Mouse (Mus musculus) C2C12 (cell line): Measurements from ENCODE around the gene Trabd2b. TPM values are rescaled to one million over a fixed set of nuclear protein-coding genes. Genes with fewer than 3 reads are reported as not detected.

Source experiments
- H3K27me3 ChIP-seq: one replicate; pipeline ENCODE4 v1.6.1; 2011; ENCODE audit not compliant: control insufficient read depth, insufficient read depth, insufficient read length
- H3K36me3 ChIP-seq: one replicate; pipeline ENCODE4 v1.6.1; 2011; ENCODE audit not compliant: control insufficient read depth, insufficient read depth
- H3K4me3 ChIP-seq: one replicate; pipeline ENCODE4 v1.5.1; 2011; ENCODE audit warnings: mild to moderate bottlenecking, control low read depth; ENCODE audit not compliant: poor library complexity, insufficient read depth, severe bottlenecking
- H3K79me2 ChIP-seq: one replicate; pipeline ENCODE4 v1.6.1; 2011; ENCODE audit not compliant: control insufficient read depth, insufficient read depth
- H3K79me3 ChIP-seq: one replicate; pipeline ENCODE4 v1.6.1; 2011; ENCODE audit warnings: low read depth, control low read depth
- H3ac ChIP-seq: one replicate; pipeline ENCODE3; 2011; ENCODE audit warnings: low read depth; ENCODE audit not compliant: control insufficient read depth, insufficient read length
- CEBPB ChIP-seq: IDR thresholded peaks from one replicate; pipeline ENCODE4 v1.6.1; 2011; ENCODE audit warnings: low read depth, mild to moderate bottlenecking, control low read depth, moderate library complexity
- CTCF ChIP-seq: IDR thresholded peaks from one replicate; pipeline ENCODE4 v1.5.1; 2011; ENCODE audit not compliant: control insufficient read depth, insufficient read depth, insufficient read length
- FOSL1 ChIP-seq: IDR thresholded peaks from one replicate; pipeline ENCODE4 v1.8.0; 2011; ENCODE audit warnings: mild to moderate bottlenecking, low read length; ENCODE audit not compliant: poor library complexity, insufficient read depth, severe bottlenecking
- MAX ChIP-seq: IDR thresholded peaks from one replicate; pipeline ENCODE4 v1.6.1; 2011; ENCODE audit warnings: mild to moderate bottlenecking, control low read depth
- MYOD1 ChIP-seq: IDR thresholded peaks from one replicate; pipeline ENCODE4 v1.6.1; 2011; ENCODE audit warnings: low read depth; ENCODE audit not compliant: control insufficient read depth, insufficient read length
- MYOG ChIP-seq: IDR thresholded peaks from one replicate; pipeline ENCODE4 v1.6.1; 2011; ENCODE audit not compliant: control insufficient read depth, insufficient read length; ENCODE audit errors: extremely low read depth
- USF1 ChIP-seq: IDR thresholded peaks from one replicate; pipeline ENCODE4 v1.6.1; 2011; ENCODE audit warnings: low read depth, mild to moderate bottlenecking, control low read depth, moderate library complexity
- polyA plus RNA-seq: library from polyadenylated mRNA; unstranded; fragments of >200 nt; fragmentation: generic; extraction: Trizol; gene quantifications from one replicate; pipeline ENCODE4 v1.2.1, GENCODE M21; 2012; ENCODE audit warnings: missing spikeins

Trabd2b gene
- polyA plus RNA-seq, 1 experiment, result 0.28 TPM

DNA sequence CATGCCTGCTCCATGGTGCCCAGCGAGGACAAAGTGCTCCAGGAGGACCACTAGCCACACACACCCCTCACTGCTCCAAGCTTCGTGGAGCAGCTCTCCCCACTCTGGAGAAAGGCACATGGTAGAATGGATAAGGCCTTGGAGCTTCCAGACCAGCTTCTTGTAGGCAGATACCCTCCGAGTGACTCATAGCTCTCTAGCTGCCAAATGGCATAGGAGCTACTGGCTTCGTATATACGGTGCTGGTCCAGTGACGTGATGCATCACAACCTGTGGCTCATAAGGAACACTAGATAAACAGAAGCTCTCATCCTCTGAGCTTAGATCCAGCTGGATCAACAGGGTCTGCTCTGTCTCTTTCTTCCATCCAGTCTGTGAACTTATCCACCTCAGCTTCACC is 244.0 kb downstream of the Trabd2b start:
- Histone ChIP-seq H3K79me3 (no peaks in the 10 kb centered on the region), H3ac (no peak overlapping the region), H3K4me3 (no peak overlapping the region), H3K27me3 (peaks cover 11% of the 10 kb centered on the region), H3K79me2 (no peaks in the 10 kb centered on the region), H3K36me3 (no peaks in the 10 kb centered on the region)
- TF ChIP-seq FOSL1, result no peak
- no peak for TF ChIP-seq USF1
- no peak for TF ChIP-seq MAX
- TF ChIP-seq CTCF, result no peak
- no peak for TF ChIP-seq MYOG
- no peak for TF ChIP-seq CEBPB
- no peak for TF ChIP-seq MYOD1

DNA sequence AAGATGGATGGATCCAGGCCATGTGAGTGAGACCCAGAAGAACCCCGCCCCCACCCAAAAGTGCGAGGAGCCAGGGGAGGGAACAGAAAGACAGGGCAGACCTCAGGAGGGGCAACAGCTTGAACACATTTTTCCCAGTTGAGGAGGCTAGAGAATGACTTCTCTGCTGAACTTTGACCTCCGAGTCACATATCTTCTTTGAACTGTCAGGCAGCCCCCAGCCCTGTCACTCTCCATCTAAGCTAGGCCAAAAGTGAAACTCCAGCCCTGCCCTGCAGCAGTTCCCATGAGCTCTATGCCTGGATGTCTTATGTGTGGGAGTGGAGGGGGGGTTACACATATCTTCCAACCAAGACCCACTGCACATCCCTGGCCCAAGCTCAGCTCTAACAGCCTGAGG is 244.5 kb downstream of the Trabd2b start:
- no peaks in the 10 kb centered on the region for H3K36me3 ChIP-seq
- H3K79me2 ChIP-seq, result no peaks in the 10 kb centered on the region
- TF ChIP-seq USF1, result no peak
- no peak for TF ChIP-seq FOSL1
- TF ChIP-seq MYOG, result no peak
- TF ChIP-seq CTCF, result no peak
- TF ChIP-seq MAX, result no peak
- no peak for TF ChIP-seq CEBPB
- no peak for TF ChIP-seq MYOD1
- H3ac ChIP-seq, result no peak overlapping the region
- H3K4me3 ChIP-seq, result no peak overlapping the region
- peaks cover 11% of the 10 kb centered on the region for H3K27me3 ChIP-seq
- H3K79me3 ChIP-seq, result no peaks in the 10 kb centered on the region

DNA sequence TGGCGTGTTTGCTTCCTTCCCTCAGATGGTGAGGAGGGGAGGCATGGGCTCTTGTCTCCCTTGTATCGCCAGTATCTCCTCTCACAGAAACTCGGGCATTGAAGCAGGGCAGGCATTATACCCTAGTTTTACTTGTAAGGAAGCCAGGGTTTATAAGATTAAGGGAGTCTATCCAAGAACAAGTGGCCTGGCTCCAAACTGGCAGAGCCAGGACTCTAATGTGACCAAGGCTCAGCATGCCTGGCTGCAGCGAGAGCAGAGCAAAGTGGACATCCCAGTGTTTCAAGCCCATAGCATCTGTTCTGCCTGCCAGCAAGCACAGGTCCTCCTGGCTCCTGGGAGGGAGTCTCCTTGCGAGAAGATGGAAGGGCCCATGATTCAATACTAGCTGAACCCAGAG is 245.1 kb downstream of the Trabd2b start:
- Histone ChIP-seq H3K36me3 (no peaks in the 10 kb centered on the region), H3K79me3 (no peaks in the 10 kb centered on the region), H3ac (no peak overlapping the region), H3K27me3 (peaks cover 11% of the 10 kb centered on the region), H3K79me2 (no peaks in the 10 kb centered on the region), H3K4me3 (no peak overlapping the region)
- TF ChIP-seq MYOG, result no peak
- TF ChIP-seq USF1, result no peak
- no peak for TF ChIP-seq CTCF
- no peak for TF ChIP-seq CEBPB
- TF ChIP-seq MYOD1, result no peak
- TF ChIP-seq MAX, result no peak
- no peak for TF ChIP-seq FOSL1

DNA sequence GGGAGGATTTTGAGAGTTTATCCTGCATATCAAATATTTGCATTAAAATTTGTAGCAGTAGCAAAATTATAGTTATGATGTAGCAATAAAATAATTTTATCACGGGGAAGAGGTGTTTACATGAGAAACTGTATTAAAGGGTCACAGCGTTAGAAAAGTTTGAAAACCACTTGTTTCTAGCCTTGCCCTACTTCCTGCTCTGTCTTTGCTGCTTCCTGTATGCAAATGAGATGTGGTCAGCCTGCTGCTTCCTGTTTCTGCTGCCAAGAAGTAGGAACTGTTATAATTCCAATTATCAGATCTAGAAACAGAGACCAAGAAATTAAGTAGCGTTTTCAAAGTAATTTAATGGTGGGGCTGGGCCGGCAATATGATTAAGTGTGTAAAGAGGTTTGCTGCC is 245.9 kb downstream of the Trabd2b start:
- Histone ChIP-seq H3K36me3 (no peaks in the 10 kb centered on the region), H3K79me3 (no peaks in the 10 kb centered on the region), H3K27me3 (peaks cover 11% of the 10 kb centered on the region), H3ac (no peak overlapping the region), H3K79me2 (no peaks in the 10 kb centered on the region), H3K4me3 (no peak overlapping the region)
- TF ChIP-seq FOSL1 (no peak), CEBPB (no peak), MAX (no peak), MYOD1 (no peak)

DNA sequence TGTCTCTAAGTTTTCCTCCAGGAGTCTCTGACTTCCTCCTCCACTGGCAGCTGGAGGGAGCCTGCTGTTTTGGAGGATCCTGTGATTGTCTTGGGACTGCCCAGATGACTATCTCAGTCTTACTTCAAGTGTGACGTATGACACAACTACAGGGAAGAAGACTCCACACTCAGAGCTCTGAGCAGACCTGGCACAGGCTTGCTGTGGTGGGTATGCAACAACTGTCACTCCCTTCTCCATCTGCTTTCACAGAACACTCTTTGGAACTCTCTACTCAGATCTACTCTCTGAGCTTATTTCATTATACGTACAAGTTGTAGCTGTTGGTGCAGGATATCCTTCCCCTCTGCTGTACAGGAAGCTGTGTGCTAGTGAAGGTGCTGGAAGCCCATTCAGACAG is 251.4 kb downstream of the Trabd2b start:
- Histone ChIP-seq H3K27me3 (peaks cover 4% of the 10 kb centered on the region), H3ac (no peak overlapping the region), H3K4me3 (no peak overlapping the region), H3K79me3 (no peaks in the 10 kb centered on the region), H3K36me3 (no peaks in the 10 kb centered on the region), H3K79me2 (no peaks in the 10 kb centered on the region)
- TF ChIP-seq USF1 (no peak), FOSL1 (no peak), MYOG (no peak), MYOD1 (no peak), MAX (no peak), CEBPB (no peak), CTCF (no peak)

DNA sequence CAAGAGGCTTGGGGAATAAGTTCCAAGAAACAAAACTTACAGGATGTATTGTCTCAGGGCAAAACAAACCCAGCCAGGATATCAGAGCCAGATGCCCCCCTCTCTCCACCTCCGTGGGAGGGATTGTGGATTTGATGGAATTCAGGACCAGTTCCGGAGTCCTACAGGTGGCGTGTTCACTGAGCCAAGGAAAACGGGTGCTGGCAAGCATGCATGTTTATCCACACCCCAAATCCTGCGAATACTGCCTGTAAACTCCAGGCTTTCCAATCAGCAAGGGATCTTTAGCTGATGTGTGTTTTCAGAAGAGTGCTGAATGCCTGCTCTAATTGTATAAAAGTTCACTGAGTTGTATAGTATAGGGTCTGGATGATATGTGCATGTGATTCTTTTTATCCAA is 253.4 kb downstream of the Trabd2b start:
- no peak for TF ChIP-seq MYOG
- TF ChIP-seq FOSL1, result no peak
- TF ChIP-seq CEBPB, result no peak
- TF ChIP-seq MYOD1, result no peak
- no peak for TF ChIP-seq CTCF
- TF ChIP-seq USF1, result no peak
- TF ChIP-seq MAX, result no peak
- no peaks in the 10 kb centered on the region for H3K79me2 ChIP-seq
- H3K27me3 ChIP-seq, result peaks cover 9% of the 10 kb centered on the region
- no peaks in the 10 kb centered on the region for H3K36me3 ChIP-seq
- H3ac ChIP-seq, result no peak overlapping the region
- H3K4me3 ChIP-seq, result no peak overlapping the region
- H3K79me3 ChIP-seq, result no peaks in the 10 kb centered on the region
